Mouse (Mus musculus) megakaryocyte-erythroid progenitor cell, adult 5-6 weeks (primary cell): ENCODE results near the gene Tln1. TPM values are rescaled to one million over a fixed set of nuclear protein-coding genes. Genes with fewer than 3 reads are reported as not detected.

Source experiments
- ATAC-seq: replicated peaks from 2 replicates; pipeline ENCODE4 v1.8.0; 2016; ENCODE audit warnings: mild to moderate bottlenecking, inconsistent platforms; ENCODE audit not compliant: severe bottlenecking, poor library complexity, low FRiP score, low TSS enrichment
- total RNA-seq, 2 experiments: library from RNA; stranded (forward) in 1 of 2; stranded (reverse) in 1 of 2; fragments of 200-1000, 215-1000 nt in 1 of 2; fragments of >200 nt in 1 of 2; fragmentation: Nextera tagmentation in 1 of 2; gene quantifications; 2 replicates each; pipeline ENCODE4 v1.2.3; 2014 to 2017

The Tln1 gene
- total RNA-seq, 2 experiments from 2014 or later = 105 to 211 TPM

GRCm38 (mm10) chr4:43511675-43512454 is 50.6 kb downstream of the Tln1 start:
- no peak for ATAC-seq

GRCm38 (mm10) chr4:43509109-43509508 is 53.4 kb downstream of the Tln1 start:
- no peak for ATAC-seq

- peak; percentile 95 for ATAC-seq
These were observed 53.9 kb downstream of the Tln1 start for GRCm38 (mm10) chr4:43508666-43508997.

- ATAC-seq = peak; percentile 38; the same call in 1 of the 2 replicates
These were observed 54.4 kb downstream of the Tln1 start for GRCm38 (mm10) chr4:43507938-43508665.

DNA sequence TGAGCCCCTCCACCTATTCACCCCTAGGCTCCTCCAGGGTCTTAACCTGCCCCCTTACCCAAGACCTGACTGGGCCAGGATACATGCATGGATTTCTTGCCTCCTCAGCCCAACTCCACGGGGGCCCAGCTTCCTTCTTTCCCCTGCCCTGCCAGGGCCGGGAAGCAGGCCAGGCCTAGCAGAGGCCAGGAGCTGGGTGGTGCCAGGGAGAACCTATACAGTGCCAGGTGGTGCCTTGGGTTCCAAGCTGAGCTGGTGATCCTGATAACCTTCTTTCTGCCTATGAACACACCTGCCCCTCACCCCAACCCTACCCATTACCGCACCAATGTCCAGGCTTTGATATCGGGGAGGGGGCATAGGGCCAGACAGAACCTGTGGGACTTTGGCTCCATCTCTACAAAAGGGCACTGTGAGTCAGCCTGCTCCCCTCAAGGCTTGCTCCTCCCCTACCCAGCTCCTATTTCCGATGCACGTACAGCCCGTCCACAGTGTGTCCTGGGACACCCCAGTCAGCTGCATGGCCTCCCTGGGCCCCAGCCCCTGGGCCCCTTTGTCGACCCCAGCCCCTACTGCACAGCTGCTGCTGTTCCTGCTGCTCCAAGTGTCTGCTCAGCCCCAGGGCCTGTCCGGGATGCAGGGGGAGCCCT is 55.8 kb downstream of the Tln1 start, which contains the start of gene Car9:
Gene Car9 (plus strand): TSS at position 431 of the 650 bp plus-strand sequence.
- ATAC-seq = no peak

- ATAC-seq = no peak
These were observed 56.4 kb downstream of the Tln1 start for GRCm38 (mm10) chr4:43506074-43506473.

DNA sequence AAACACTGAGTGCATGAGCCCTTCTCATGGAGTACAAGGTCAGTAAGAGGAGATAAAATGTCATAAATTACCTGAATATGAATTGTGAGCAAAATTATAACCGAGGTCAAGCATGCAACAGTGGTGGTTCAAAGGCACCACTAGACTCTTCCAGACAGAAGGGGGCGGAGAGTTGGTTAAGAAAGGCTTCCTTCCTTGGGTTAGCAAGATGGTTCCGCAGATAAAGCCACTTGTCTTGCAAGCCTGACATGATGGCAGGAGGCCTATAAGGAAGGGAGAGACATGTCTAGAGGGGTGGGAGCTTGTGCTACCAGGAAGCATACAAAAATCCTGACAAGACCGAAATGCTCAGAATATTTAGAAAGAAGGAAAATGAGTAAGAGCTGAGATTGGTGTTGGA is 58.2 kb downstream of the Tln1 start:
- ATAC-seq = no peak

- no peak for ATAC-seq
These were observed 59.0 kb downstream of the Tln1 start for GRCm38 (mm10) chr4:43503506-43503905.

GRCm38 (mm10) chr4:43503041-43503440 is 59.5 kb downstream of the Tln1 start:
- no peak for ATAC-seq

- ATAC-seq = peak; percentile 71
These were observed 62.8 kb downstream of the Tln1 start, which contains the start of gene Arhgef39 for GRCm38 (mm10) chr4:43499407-43500333. Arhgef39 (minus strand) TSS chr4:43499695.

DNA sequence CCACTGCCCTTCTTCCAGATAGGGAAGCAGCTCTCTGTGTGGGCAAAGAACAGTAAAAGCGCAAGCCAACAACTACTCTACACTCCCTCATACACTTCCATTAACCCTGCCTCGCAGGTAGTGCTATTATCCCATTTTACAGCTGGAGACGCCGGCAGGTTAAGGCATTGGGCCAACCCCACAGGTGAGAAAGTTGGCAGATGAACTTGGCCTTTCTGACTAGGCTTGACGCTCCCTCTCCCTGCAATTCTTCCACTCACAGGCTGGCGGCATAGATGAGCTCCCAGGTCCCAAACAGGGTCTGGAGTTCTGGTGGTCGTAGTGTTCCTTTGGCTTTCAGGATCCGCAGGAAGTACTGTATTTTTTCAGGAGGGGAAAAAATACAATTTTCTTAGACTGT is 63.5 kb downstream of the Tln1 start:
- peak; percentile 50; the same call in 1 of the 2 replicates for ATAC-seq

DNA sequence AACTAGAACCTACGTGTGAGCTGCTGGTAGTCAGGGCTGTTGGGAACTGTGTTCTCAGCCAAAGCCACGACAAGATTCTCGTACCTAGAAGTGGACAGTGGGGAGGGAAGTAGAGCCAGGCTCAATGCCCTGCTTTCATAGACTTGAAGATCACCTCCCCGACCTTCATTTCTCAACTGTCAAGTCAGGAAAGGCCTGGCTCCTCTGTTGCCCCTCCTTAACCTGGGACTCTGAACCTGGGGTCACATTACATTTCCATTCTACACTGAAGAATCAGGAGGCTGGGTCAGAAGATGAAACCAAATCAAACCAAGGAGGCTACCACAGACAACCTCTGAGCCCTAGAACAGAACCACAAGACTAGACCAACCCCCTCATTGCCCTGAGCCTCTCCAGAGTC is 64.5 kb downstream of the Tln1 start:
- no peak for ATAC-seq

DNA sequence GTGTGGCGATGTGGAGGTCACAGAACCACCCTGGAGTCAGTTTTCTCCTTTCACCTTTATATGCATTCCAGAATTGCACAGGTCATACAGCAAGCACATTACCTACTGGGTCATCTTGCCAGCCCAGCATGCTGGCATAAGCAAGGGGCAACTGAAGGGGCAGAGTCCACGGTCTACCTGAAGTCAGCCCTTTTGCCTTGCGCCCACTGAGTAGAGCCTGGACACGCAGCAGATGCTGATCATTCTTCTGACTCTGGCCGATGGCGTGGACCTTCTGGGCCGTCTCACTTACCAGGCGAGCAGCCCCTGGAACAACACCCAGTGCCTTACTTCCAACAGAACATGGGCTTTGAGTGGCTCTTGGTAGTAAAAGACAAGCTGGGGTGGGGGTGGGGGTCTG is 65.1 kb downstream of the Tln1 start:
- ATAC-seq = no peak

DNA sequence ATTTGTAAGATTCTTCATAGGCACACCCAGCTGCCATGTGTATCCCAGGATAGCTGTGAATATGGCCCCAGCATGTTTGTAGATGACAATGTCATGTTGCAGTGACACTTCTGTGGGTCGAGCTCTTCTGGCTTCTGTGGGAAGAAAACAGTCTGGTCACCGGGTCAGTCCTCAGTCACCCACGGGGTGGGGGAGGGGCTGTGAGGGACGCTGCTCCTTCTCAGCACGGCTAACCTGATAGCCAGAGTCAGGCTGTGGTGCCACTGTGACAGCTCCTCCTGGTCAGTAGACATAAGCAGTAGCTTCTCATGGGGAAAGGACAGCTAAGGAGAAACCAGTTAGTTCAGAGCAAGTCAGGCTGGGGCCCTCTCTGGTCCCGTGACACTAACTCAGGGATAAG is 65.9 kb downstream of the Tln1 start:
- no peak for ATAC-seq

- no peak for ATAC-seq
These were observed 68.6 kb downstream of the Tln1 start for GRCm38 (mm10) chr4:43493846-43494240.

- ATAC-seq = peak; percentile 72
These were observed 69.2 kb downstream of the Tln1 start for GRCm38 (mm10) chr4:43493186-43493845.

DNA sequence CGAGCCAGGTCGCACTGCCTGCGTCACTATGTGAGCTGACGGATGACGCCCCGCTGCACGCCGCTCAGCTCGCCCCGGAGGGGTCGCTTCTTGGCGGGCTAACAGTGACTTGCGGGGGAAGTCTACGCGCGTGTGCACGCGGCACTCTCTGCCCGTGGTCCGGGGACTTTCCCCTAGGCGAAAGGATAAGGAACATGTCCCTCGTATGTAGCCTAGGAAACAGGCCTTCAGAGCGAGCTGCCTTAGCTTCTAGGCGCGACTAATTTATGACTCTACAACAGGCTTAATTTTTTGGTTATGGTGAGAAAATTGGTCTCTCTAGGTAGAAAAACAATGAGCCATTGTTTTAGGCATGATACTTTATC is 69.7 kb downstream of the Tln1 start, which contains the start of gene Ccdc107:
Gene Ccdc107 (plus strand): TSS at position 80 of the 365 bp plus-strand sequence.
- ATAC-seq = peak; percentile 90

GRCm38 (mm10) chr4:43492101-43492820 is 70.2 kb downstream of the Tln1 start:
- ATAC-seq = no peak
